Mouse (Mus musculus): ENCODE measurements around the gene Zfp704. TPM values are rescaled to one million over a fixed set of nuclear protein-coding genes. Genes with fewer than 3 reads are reported as not detected.
A peak's percentile ranks its signal among the peaks of the same experiment; 100 is the strongest.

Gene Zfp704
- polyA plus RNA-seq, 1 experiment from 2014 or later: 12.9 TPM

- H3K27ac ChIP-seq (replicated peaks): no peak overlapping the region
- H3K4me1 ChIP-seq (replicated peaks): peaks cover 45% of the 10 kb centered on the region
- WGBS: 51% methylated on average over 6 of the region's 6 CpGs
- H3K4me2 ChIP-seq: no peak overlapping the region
- H3K9me3 ChIP-seq: no peaks in the 10 kb centered on the region
- H3K4me3 ChIP-seq: no peak overlapping the region
- ATAC-seq (ENCODE audit: low FRiP score, low read depth): no peak
- no peak overlapping the region for H3K9ac ChIP-seq
- H3K36me3 ChIP-seq: no peaks in the 10 kb centered on the region
- H3K27me3 ChIP-seq: no peaks in the 10 kb centered on the region
These were observed 87.9 kb downstream of the Zfp704 start for GRCm38 (mm10) chr3:9522009-9522408.

GRCm38 (mm10) chr3:9520728-9521054, 89.2 kb downstream of the Zfp704 start:
- H3K4me2 ChIP-seq: peak overlapping the region; percentile 31

GRCm38 (mm10) chr3:9520051-9520727, 89.7 kb downstream of the Zfp704 start:
- WGBS: 11% methylated on average over 17 of the region's 17 CpGs

More at GRCm38 (mm10) chr3:9520728-9521054, 89.2 kb downstream of the Zfp704 start:
- Histone ChIP-seq H3K36me3 (no peaks in the 10 kb centered on the region), H3K27ac (replicated peaks) (peak overlapping the region; percentile 73), H3K4me1 (replicated peaks) (peaks cover 45% of the 10 kb centered on the region), H3K27me3 (no peaks in the 10 kb centered on the region), H3K4me3 (no peak overlapping the region), H3K9ac (no peak overlapping the region), H3K9me3 (no peaks in the 10 kb centered on the region)
- WGBS: 33% methylated on average over 7 of the region's 7 CpGs
- no peak for ATAC-seq (ENCODE audit: low FRiP score, low read depth)

GRCm38 (mm10) chr3:9519491-9519890, 90.4 kb downstream of the Zfp704 start:
- H3K4me3 ChIP-seq: no peak overlapping the region
- H3K9ac ChIP-seq: no peak overlapping the region
- no peaks in the 10 kb centered on the region for H3K36me3 ChIP-seq
- no peaks in the 10 kb centered on the region for H3K9me3 ChIP-seq
- peaks cover 45% of the 10 kb centered on the region for H3K4me1 ChIP-seq (replicated peaks)
- peak overlapping the region; percentile 73 for H3K27ac ChIP-seq (replicated peaks)
- ATAC-seq (ENCODE audit: low FRiP score, low read depth): no peak
- no peaks in the 10 kb centered on the region for H3K27me3 ChIP-seq
- 48% methylated on average over 4 of the region's 4 CpGs for WGBS
- H3K4me2 ChIP-seq: no peak overlapping the region

More at GRCm38 (mm10) chr3:9520051-9520727, 89.7 kb downstream of the Zfp704 start:
- H3K27ac ChIP-seq (replicated peaks): peak overlapping the region; percentile 73
- H3K4me1 ChIP-seq (replicated peaks): peaks cover 45% of the 10 kb centered on the region
- H3K27me3 ChIP-seq: no peaks in the 10 kb centered on the region
- H3K4me2 ChIP-seq: peak overlapping the region; percentile 31
- H3K4me3 ChIP-seq: no peak overlapping the region
- peak; percentile 92 for ATAC-seq (ENCODE audit: low FRiP score, low read depth)
- no peaks in the 10 kb centered on the region for H3K36me3 ChIP-seq
- no peaks in the 10 kb centered on the region for H3K9me3 ChIP-seq
- no peak overlapping the region for H3K9ac ChIP-seq

- H3K4me1 ChIP-seq (replicated peaks): peaks cover 48% of the 10 kb centered on the region
- 95% methylated on average over 7 of the region's 7 CpGs for WGBS
These were observed 90.9 kb downstream of the Zfp704 start for GRCm38 (mm10) chr3:9518936-9519335.

GRCm38 (mm10) chr3:9516119-9516855, 93.6 kb downstream of the Zfp704 start:
- ATAC-seq (ENCODE audit: low FRiP score, low read depth): no peak

More at GRCm38 (mm10) chr3:9518936-9519335, 90.9 kb downstream of the Zfp704 start:
- Histone ChIP-seq H3K36me3 (no peaks in the 10 kb centered on the region), H3K27ac (replicated peaks) (no peak overlapping the region; the same call in 1 of the 2 replicates), H3K27me3 (no peaks in the 10 kb centered on the region), H3K9me3 (no peaks in the 10 kb centered on the region), H3K4me3 (no peak overlapping the region), H3K4me2 (no peak overlapping the region), H3K9ac (no peak overlapping the region)
- no peak for ATAC-seq (ENCODE audit: low FRiP score, low read depth)

GRCm38 (mm10) chr3:9515527-9515926, 94.4 kb downstream of the Zfp704 start:
- Histone ChIP-seq H3K4me3 (no peak overlapping the region), H3K4me1 (replicated peaks) (peaks cover 27% of the 10 kb centered on the region), H3K27ac (replicated peaks) (no peak overlapping the region), H3K27me3 (no peaks in the 10 kb centered on the region), H3K36me3 (no peaks in the 10 kb centered on the region), H3K9me3 (no peaks in the 10 kb centered on the region), H3K4me2 (no peak overlapping the region), H3K9ac (no peak overlapping the region)
- 88% methylated on average over 8 of the region's 8 CpGs for WGBS
- ATAC-seq (ENCODE audit: low FRiP score, low read depth): no peak

More at GRCm38 (mm10) chr3:9516119-9516855, 93.6 kb downstream of the Zfp704 start:
- no peak overlapping the region for H3K4me3 ChIP-seq
- H3K4me1 ChIP-seq (replicated peaks): peaks cover 35% of the 10 kb centered on the region
- H3K27ac ChIP-seq (replicated peaks): no peak overlapping the region
- no peaks in the 10 kb centered on the region for H3K27me3 ChIP-seq
- H3K9me3 ChIP-seq: no peaks in the 10 kb centered on the region
- no peak overlapping the region for H3K4me2 ChIP-seq
- H3K9ac ChIP-seq: no peak overlapping the region
- 74% methylated on average over 7 of the region's 8 CpGs for WGBS
- no peaks in the 10 kb centered on the region for H3K36me3 ChIP-seq

GRCm38 (mm10) chr3:9513703-9514110, 96.2 kb downstream of the Zfp704 start:
- no peak overlapping the region for H3K4me2 ChIP-seq
- H3K27me3 ChIP-seq: no peaks in the 10 kb centered on the region
- no peak overlapping the region for H3K9ac ChIP-seq
- peak overlapping the region; percentile 26 for H3K27ac ChIP-seq (replicated peaks)
- H3K4me1 ChIP-seq (replicated peaks): peaks cover 10% of the 10 kb centered on the region
- 16% methylated on average over 7 of the region's 7 CpGs for WGBS
- peak; percentile 39; the same call in 1 of the 2 replicates for ATAC-seq (ENCODE audit: low FRiP score, low read depth)
- H3K9me3 ChIP-seq: no peaks in the 10 kb centered on the region
- H3K4me3 ChIP-seq: no peak overlapping the region
- H3K36me3 ChIP-seq: no peaks in the 10 kb centered on the region

GRCm38 (mm10) chr3:9512199-9512598, 97.7 kb downstream of the Zfp704 start:
- ATAC-seq (ENCODE audit: low FRiP score, low read depth): no peak
- WGBS: 95% methylated on average over 10 of the region's 10 CpGs

GRCm38 (mm10) chr3:9505692-9506211, 104.1 kb downstream of the Zfp704 start:
- no peak for ATAC-seq (ENCODE audit: low FRiP score, low read depth)
- H3K27ac ChIP-seq (replicated peaks): no peak overlapping the region

More at GRCm38 (mm10) chr3:9512199-9512598, 97.7 kb downstream of the Zfp704 start:
- H3K4me1 ChIP-seq (replicated peaks): peaks cover 10% of the 10 kb centered on the region
- H3K4me2 ChIP-seq: no peak overlapping the region
- H3K27me3 ChIP-seq: no peaks in the 10 kb centered on the region
- no peak overlapping the region for H3K9ac ChIP-seq
- H3K27ac ChIP-seq (replicated peaks): no peak overlapping the region
- no peaks in the 10 kb centered on the region for H3K9me3 ChIP-seq
- no peaks in the 10 kb centered on the region for H3K36me3 ChIP-seq
- H3K4me3 ChIP-seq: no peak overlapping the region

GRCm38 (mm10) chr3:9504371-9504770, 105.5 kb downstream of the Zfp704 start:
- Histone ChIP-seq H3K27me3 (no peaks in the 10 kb centered on the region), H3K36me3 (no peaks in the 10 kb centered on the region), H3K4me3 (no peak overlapping the region), H3K9ac (no peak overlapping the region), H3K4me1 (replicated peaks) (peaks cover 24% of the 10 kb centered on the region), H3K27ac (replicated peaks) (no peak overlapping the region), H3K9me3 (no peaks in the 10 kb centered on the region), H3K4me2 (no peak overlapping the region)
- no peak for ATAC-seq (ENCODE audit: low FRiP score, low read depth)
- 88% methylated on average over 4 of the region's 4 CpGs for WGBS

More at GRCm38 (mm10) chr3:9505692-9506211, 104.1 kb downstream of the Zfp704 start:
- H3K9ac ChIP-seq: no peak overlapping the region
- no peaks in the 10 kb centered on the region for H3K36me3 ChIP-seq
- H3K27me3 ChIP-seq: no peaks in the 10 kb centered on the region
- peaks cover 11% of the 10 kb centered on the region for H3K4me1 ChIP-seq (replicated peaks)
- H3K4me2 ChIP-seq: no peak overlapping the region
- H3K9me3 ChIP-seq: no peaks in the 10 kb centered on the region
- no peak overlapping the region for H3K4me3 ChIP-seq
- WGBS: 76% methylated on average over 6 of the region's 6 CpGs

- Histone ChIP-seq H3K36me3 (no peaks in the 10 kb centered on the region), H3K27me3 (no peaks in the 10 kb centered on the region), H3K4me3 (no peak overlapping the region), H3K27ac (replicated peaks) (peak overlapping the region; percentile 78), H3K9ac (0 out of 2 replicates have a peak overlapping the region, but pooled peaks have one; percentile 4), H3K4me2 (peak overlapping the region; percentile 29), H3K4me1 (replicated peaks) (peaks cover 23% of the 10 kb centered on the region), H3K9me3 (no peaks in the 10 kb centered on the region)
- 5% methylated on average over 6 of the region's 6 CpGs for WGBS
- ATAC-seq (ENCODE audit: low FRiP score, low read depth): peak; percentile 97
These were observed 109.2 kb downstream of the Zfp704 start for GRCm38 (mm10) chr3:9500725-9501124.
